Mouse (Mus musculus): ENCODE measurements around the gene Rnf144b. TPM values are rescaled to one million over a fixed set of nuclear protein-coding genes. Genes with fewer than 3 reads are reported as not detected.

Gene Rnf144b
- polyA plus RNA-seq, 1 experiment from 2014 or later, result 1.0 TPM

GRCm38 (mm10) chr13:47129090-47129489, 6.6 kb downstream of the Rnf144b start:
- no peak for ATAC-seq (ENCODE audit: low FRiP score, low read depth)
- no peaks in the 10 kb centered on the region for H3K4me1 ChIP-seq
- no peak overlapping the region for H3K9ac ChIP-seq
- no peak overlapping the region for H3K27ac ChIP-seq
- no peak overlapping the region for H3K4me2 ChIP-seq (replicated peaks)
- no peaks in the 10 kb centered on the region for H3K36me3 ChIP-seq
- H3K27me3 ChIP-seq (replicated peaks), result no peaks in the 10 kb centered on the region
- WGBS, result 79% methylated on average over 4 of the region's 4 CpGs
- no peak overlapping the region for H3K4me3 ChIP-seq
- H3K9me3 ChIP-seq, result no peaks in the 10 kb centered on the region

GRCm38 (mm10) chr13:47133058-47133457, 10.6 kb downstream of the Rnf144b start:
- WGBS, result 90% methylated on average over 8 of the region's 8 CpGs
- no peak for ATAC-seq (ENCODE audit: low FRiP score, low read depth)

DNA sequence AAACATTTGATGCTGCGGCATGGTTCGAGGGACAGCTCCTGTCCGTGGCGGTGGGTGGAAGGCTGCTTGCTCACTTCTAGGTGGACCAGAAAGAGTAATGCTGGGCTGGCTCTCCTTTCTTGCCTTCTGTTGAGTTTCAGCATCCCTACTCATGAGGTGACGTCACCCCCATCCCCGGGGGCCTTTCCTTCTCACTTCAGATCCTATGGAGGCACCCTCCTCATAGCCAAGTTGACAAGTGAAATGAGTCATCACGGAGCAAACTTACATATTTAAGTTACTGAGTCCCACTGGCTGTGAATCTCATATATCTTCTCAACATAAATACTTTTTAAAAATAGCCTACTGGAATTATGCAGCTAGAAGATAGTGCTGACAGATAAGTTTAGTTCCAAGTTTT, 12.4 kb downstream of the Rnf144b start:
- Histone ChIP-seq H3K4me3 (no peak overlapping the region), H3K36me3 (no peaks in the 10 kb centered on the region), H3K4me1 (no peaks in the 10 kb centered on the region), H3K9ac (no peak overlapping the region), H3K9me3 (no peaks in the 10 kb centered on the region), H3K27ac (no peak overlapping the region), H3K4me2 (replicated peaks) (no peak overlapping the region), H3K27me3 (replicated peaks) (no peaks in the 10 kb centered on the region)
- ATAC-seq (ENCODE audit: low FRiP score, low read depth), result no peak
- 95% methylated on average over 7 of the region's 7 CpGs for WGBS

More at GRCm38 (mm10) chr13:47133058-47133457, 10.6 kb downstream of the Rnf144b start:
- Histone ChIP-seq H3K4me3 (no peak overlapping the region), H3K9ac (no peak overlapping the region), H3K4me2 (replicated peaks) (no peak overlapping the region), H3K4me1 (no peaks in the 10 kb centered on the region), H3K27me3 (replicated peaks) (no peaks in the 10 kb centered on the region), H3K9me3 (no peaks in the 10 kb centered on the region), H3K36me3 (no peaks in the 10 kb centered on the region), H3K27ac (no peak overlapping the region)

GRCm38 (mm10) chr13:47135741-47136140, 13.3 kb downstream of the Rnf144b start:
- Histone ChIP-seq H3K4me3 (no peak overlapping the region), H3K4me1 (no peaks in the 10 kb centered on the region), H3K9me3 (no peaks in the 10 kb centered on the region), H3K36me3 (no peaks in the 10 kb centered on the region), H3K4me2 (replicated peaks) (no peak overlapping the region), H3K27me3 (replicated peaks) (no peaks in the 10 kb centered on the region), H3K9ac (no peak overlapping the region), H3K27ac (no peak overlapping the region)
- no peak for ATAC-seq (ENCODE audit: low FRiP score, low read depth)
- WGBS, result 89% methylated on average over 7 of the region's 7 CpGs

DNA sequence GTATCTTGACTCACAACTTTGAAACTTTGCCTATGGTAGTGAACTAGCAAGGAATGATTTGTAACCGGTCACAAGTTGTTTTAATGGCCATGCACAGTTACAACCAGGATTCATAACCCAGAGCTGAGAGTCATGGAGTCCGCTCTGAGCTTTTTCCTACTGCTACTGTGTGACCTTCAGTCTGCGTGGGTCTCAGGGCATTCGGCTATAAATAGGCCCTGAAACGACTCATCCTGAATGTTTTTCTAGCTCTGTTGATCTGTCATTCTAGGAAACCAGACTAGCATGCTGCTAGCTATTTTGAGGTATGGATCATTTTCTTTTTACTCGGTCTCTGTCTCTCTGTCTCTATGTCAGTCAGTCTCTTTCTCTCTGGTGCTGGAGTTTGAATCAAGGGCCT, 20.3 kb downstream of the Rnf144b start:
- H3K4me1 ChIP-seq, result no peaks in the 10 kb centered on the region
- no peak overlapping the region for H3K4me3 ChIP-seq
- no peaks in the 10 kb centered on the region for H3K27me3 ChIP-seq (replicated peaks)
- H3K36me3 ChIP-seq, result no peaks in the 10 kb centered on the region
- H3K27ac ChIP-seq, result no peak overlapping the region
- 89% methylated on average over 6 of the region's 6 CpGs for WGBS
- no peak for ATAC-seq (ENCODE audit: low FRiP score, low read depth)
- H3K4me2 ChIP-seq (replicated peaks), result no peak overlapping the region
- no peaks in the 10 kb centered on the region for H3K9me3 ChIP-seq
- no peak overlapping the region for H3K9ac ChIP-seq

DNA sequence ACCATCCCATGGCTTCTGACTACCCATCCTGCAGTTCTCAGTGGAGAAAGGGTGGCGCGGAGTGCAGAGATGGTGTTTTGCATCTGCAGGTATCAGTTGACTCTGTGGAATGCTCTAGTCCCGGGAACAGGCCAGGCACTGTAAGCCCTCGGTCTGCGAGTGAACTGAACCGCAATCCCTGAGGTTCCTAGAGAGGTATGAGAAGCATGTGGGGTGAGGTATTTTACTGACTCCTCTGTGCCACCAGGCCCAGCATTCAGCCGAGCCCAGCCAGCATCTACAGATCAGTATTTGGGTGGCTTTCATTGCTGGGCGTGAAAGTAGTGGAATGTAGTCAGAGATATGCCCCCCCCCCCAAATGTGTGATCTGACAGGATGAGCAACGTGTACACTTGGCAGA, 23.5 kb downstream of the Rnf144b start:
- Histone ChIP-seq H3K27ac (no peak overlapping the region), H3K4me3 (no peak overlapping the region), H3K4me1 (no peaks in the 10 kb centered on the region), H3K36me3 (no peaks in the 10 kb centered on the region), H3K9ac (no peak overlapping the region), H3K9me3 (no peaks in the 10 kb centered on the region), H3K27me3 (replicated peaks) (no peaks in the 10 kb centered on the region), H3K4me2 (replicated peaks) (no peak overlapping the region)
- 80% methylated on average over 9 of the region's 9 CpGs for whole genome bisulfite sequencing
- ATAC-seq (ENCODE audit: low FRiP score, low read depth), result no peak

DNA sequence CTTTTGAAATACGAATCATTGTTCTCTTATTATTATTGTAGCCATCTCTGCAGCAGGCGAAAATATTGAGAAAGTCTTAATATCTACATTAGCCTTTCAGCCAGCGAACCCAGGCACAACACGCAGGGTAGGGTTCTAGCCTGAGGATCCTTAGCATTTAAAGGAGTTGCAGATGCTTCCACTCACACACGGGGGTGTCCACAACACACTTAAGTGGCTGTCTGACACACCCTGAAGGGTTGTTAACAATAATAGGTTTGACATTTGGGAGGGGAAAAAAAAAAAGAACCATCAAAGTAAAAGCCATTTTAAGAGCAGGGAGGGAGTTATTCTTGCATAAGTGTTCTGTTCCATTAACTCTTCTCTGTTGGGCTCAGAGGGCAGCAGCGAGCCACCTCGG, 23.9 kb downstream of the Rnf144b start:
- no peaks in the 10 kb centered on the region for H3K9me3 ChIP-seq
- 80% methylated on average over 7 of the region's 7 CpGs for WGBS
- H3K27ac ChIP-seq, result no peak overlapping the region
- H3K4me2 ChIP-seq (replicated peaks), result no peak overlapping the region
- H3K4me1 ChIP-seq, result no peaks in the 10 kb centered on the region
- H3K4me3 ChIP-seq, result no peak overlapping the region
- H3K9ac ChIP-seq, result no peak overlapping the region
- no peaks in the 10 kb centered on the region for H3K36me3 ChIP-seq
- no peaks in the 10 kb centered on the region for H3K27me3 ChIP-seq (replicated peaks)
- ATAC-seq (ENCODE audit: low FRiP score, low read depth), result no peak

GRCm38 (mm10) chr13:47148573-47148972, 26.1 kb downstream of the Rnf144b start:
- WGBS, result 76% methylated on average over 11 of the region's 11 CpGs
- no peaks in the 10 kb centered on the region for H3K27me3 ChIP-seq (replicated peaks)
- H3K9ac ChIP-seq, result no peak overlapping the region
- H3K4me2 ChIP-seq (replicated peaks), result no peak overlapping the region
- no peaks in the 10 kb centered on the region for H3K36me3 ChIP-seq
- H3K4me1 ChIP-seq, result no peaks in the 10 kb centered on the region
- ATAC-seq (ENCODE audit: low FRiP score, low read depth), result no peak
- no peak overlapping the region for H3K4me3 ChIP-seq
- H3K27ac ChIP-seq, result no peak overlapping the region
- H3K9me3 ChIP-seq, result no peaks in the 10 kb centered on the region

DNA sequence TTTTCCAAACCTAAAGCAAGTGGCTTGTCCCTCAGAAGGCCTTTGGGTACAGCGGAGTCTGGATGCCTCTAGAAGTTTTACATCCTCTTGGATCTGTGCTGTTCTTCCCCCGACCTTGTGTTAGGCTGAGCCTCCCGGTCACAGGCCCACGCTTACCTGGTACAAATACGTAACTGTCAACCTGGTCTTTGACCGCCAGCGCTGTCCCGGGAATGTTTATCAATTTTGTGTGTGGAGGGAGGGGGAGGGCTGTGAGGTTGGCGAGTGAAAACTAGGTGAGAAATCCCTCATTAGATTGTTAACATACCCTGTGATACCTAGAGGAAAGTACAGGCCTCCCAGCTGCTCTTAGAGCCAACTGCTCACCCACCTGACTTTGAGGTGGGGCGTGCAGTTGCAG, 27.5 kb downstream of the Rnf144b start:
- 90% methylated on average over 10 of the region's 10 CpGs for WGBS
- no peak overlapping the region for H3K9ac ChIP-seq
- H3K4me1 ChIP-seq, result no peaks in the 10 kb centered on the region
- H3K36me3 ChIP-seq, result no peaks in the 10 kb centered on the region
- no peak for ATAC-seq (ENCODE audit: low FRiP score, low read depth)
- no peaks in the 10 kb centered on the region for H3K9me3 ChIP-seq
- no peak overlapping the region for H3K27ac ChIP-seq
- H3K27me3 ChIP-seq (replicated peaks), result no peaks in the 10 kb centered on the region
- H3K4me3 ChIP-seq, result no peak overlapping the region
- H3K4me2 ChIP-seq (replicated peaks), result no peak overlapping the region

DNA sequence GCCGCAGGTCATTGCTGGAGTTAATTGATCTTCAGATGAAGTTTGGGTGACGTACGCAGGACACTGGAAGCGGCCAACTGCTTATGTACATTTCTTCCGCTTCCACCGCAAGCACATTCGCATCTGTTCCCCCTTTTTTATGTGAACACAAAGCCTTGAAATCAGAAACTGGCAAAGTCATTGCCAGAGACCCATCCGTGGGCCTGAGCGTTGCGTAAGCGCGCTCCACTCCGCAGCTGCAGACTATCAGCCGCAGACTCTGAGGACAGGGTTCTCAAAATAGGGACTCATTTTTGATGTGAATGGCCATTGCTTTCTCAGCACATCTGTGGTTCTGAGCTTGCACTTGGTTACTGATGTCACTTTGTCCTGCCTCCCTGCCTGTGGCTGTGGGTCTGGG, 28.6 kb downstream of the Rnf144b start:
- Histone ChIP-seq H3K27me3 (replicated peaks) (no peaks in the 10 kb centered on the region), H3K4me2 (replicated peaks) (no peak overlapping the region), H3K36me3 (no peaks in the 10 kb centered on the region), H3K4me1 (no peaks in the 10 kb centered on the region), H3K4me3 (no peak overlapping the region), H3K9me3 (no peaks in the 10 kb centered on the region), H3K9ac (no peak overlapping the region), H3K27ac (no peak overlapping the region)
- WGBS, result 92% methylated on average over 14 of the region's 14 CpGs
- ATAC-seq (ENCODE audit: low FRiP score, low read depth), result no peak

GRCm38 (mm10) chr13:47152390-47152789, 29.9 kb downstream of the Rnf144b start:
- no peaks in the 10 kb centered on the region for H3K9me3 ChIP-seq
- H3K27me3 ChIP-seq (replicated peaks), result no peaks in the 10 kb centered on the region
- H3K36me3 ChIP-seq, result no peaks in the 10 kb centered on the region
- no peaks in the 10 kb centered on the region for H3K4me1 ChIP-seq
- H3K27ac ChIP-seq, result no peak overlapping the region
- 34% methylated on average over 7 of the region's 7 CpGs for WGBS
- H3K9ac ChIP-seq, result no peak overlapping the region
- H3K4me2 ChIP-seq (replicated peaks), result no peak overlapping the region
- ATAC-seq (ENCODE audit: low FRiP score, low read depth), result no peak
- no peak overlapping the region for H3K4me3 ChIP-seq

- no peak for ATAC-seq (ENCODE audit: low FRiP score, low read depth)
- 84% methylated on average over 5 of the region's 5 CpGs for WGBS
Measured at GRCm38 (mm10) chr13:47153206-47153605, 30.8 kb downstream of the Rnf144b start.

GRCm38 (mm10) chr13:47154866-47155265, 32.4 kb downstream of the Rnf144b start:
- ATAC-seq (ENCODE audit: low FRiP score, low read depth), result no peak
- WGBS, result 81% methylated on average over 4 of the region's 4 CpGs
- H3K27ac ChIP-seq, result no peak overlapping the region

More at GRCm38 (mm10) chr13:47153206-47153605, 30.8 kb downstream of the Rnf144b start:
- Histone ChIP-seq H3K9ac (no peak overlapping the region), H3K27ac (no peak overlapping the region), H3K36me3 (no peaks in the 10 kb centered on the region), H3K4me1 (no peaks in the 10 kb centered on the region), H3K9me3 (no peaks in the 10 kb centered on the region), H3K4me3 (no peak overlapping the region), H3K4me2 (replicated peaks) (no peak overlapping the region), H3K27me3 (replicated peaks) (no peaks in the 10 kb centered on the region)

More at GRCm38 (mm10) chr13:47154866-47155265, 32.4 kb downstream of the Rnf144b start:
- no peak overlapping the region for H3K9ac ChIP-seq
- H3K27me3 ChIP-seq (replicated peaks), result no peaks in the 10 kb centered on the region
- no peaks in the 10 kb centered on the region for H3K36me3 ChIP-seq
- H3K4me1 ChIP-seq, result no peaks in the 10 kb centered on the region
- H3K4me3 ChIP-seq, result no peak overlapping the region
- H3K9me3 ChIP-seq, result no peaks in the 10 kb centered on the region
- H3K4me2 ChIP-seq (replicated peaks), result no peak overlapping the region

Data from neural tube, embryonic 12.5 days (tissue).